Mouse (Mus musculus) lung, postnatal 0 days (tissue): Measurements from ENCODE around the gene Ugt1a10. TPM values are rescaled to one million over a fixed set of nuclear protein-coding genes. Genes with fewer than 3 reads are reported as not detected.

Source experiments
- ATAC-seq: fragments of 200-750 bp; cut with Nextera tagmentation; 2 replicates; pipeline ENCODE4 v1.8.0; 2017; ENCODE audit warnings: moderate library complexity
- DNase-seq: peaks from one replicate; pipeline ENCODE4 v3.0.0-alpha.2; 2016; ENCODE audit warnings: low spot score
- H3K27ac ChIP-seq: fragments of 300-500 bp; sonication (generic); 2 replicates; pipeline ENCODE4 v1.5.1; 2014; ENCODE audit warnings: antibody characterized with exemption, mild to moderate bottlenecking, low read length, mixed read lengths
- H3K27me3 ChIP-seq: fragments of 300-500 bp; sonication (generic); replicated peaks from 2 replicates; pipeline ENCODE4 v1.6.1; 2014; ENCODE audit warnings: low read length, mixed read lengths; ENCODE audit not compliant: insufficient read depth
- H3K36me3 ChIP-seq: fragments of 300-500 bp; sonication (generic); 2 replicates; pipeline ENCODE4 v1.6.1; 2014; ENCODE audit warnings: low read length, mixed read lengths; ENCODE audit not compliant: insufficient read depth
- H3K4me1 ChIP-seq: fragments of 300-500 bp; sonication (generic); 2 replicates; pipeline ENCODE4 v1.6.1; 2014; ENCODE audit warnings: antibody characterized with exemption, low read depth, low read length, mixed read lengths; ENCODE audit not compliant: insufficient read depth
- H3K4me2 ChIP-seq: fragments of 300-500 bp; sonication (generic); replicated peaks from 2 replicates; pipeline ENCODE4 v1.6.1; 2014; ENCODE audit warnings: low read depth, mild to moderate bottlenecking, low read length, moderate library complexity, mixed read lengths
- H3K4me3 ChIP-seq: fragments of 300-500 bp; sonication (generic); 2 replicates; pipeline ENCODE4 v1.5.1; 2014; ENCODE audit warnings: low read depth, low read length
- H3K9ac ChIP-seq: fragments of 300-500 bp; sonication (generic); replicated peaks from 2 replicates; pipeline ENCODE4 v1.6.1; 2014; ENCODE audit warnings: low read depth, mild to moderate bottlenecking
- H3K9me3 ChIP-seq: fragments of 300-500 bp; sonication (generic); 2 replicates; pipeline ENCODE4 v1.6.1; 2016; ENCODE audit warnings: low read length, mixed read lengths
- CTCF ChIP-seq: IDR thresholded peaks from 2 replicates; pipeline ENCODE4 v1.5.1; 2016; ENCODE audit warnings: antibody characterized with exemption, mild to moderate bottlenecking
- EP300 ChIP-seq: IDR thresholded peaks from 2 replicates; pipeline ENCODE4 v1.6.1; 2016; ENCODE audit warnings: antibody characterized with exemption, mild to moderate bottlenecking, control low read depth
- WGBS: fragments of 180-500 bp; shearing (Covaris S2); extraction: QIAGEN DNeasy Blood & Tissue Kit; methylation state at CpG from one replicate; pipeline ENCODE4 v1.1.7; 2014; 5-methylcytosine and 5-hydroxymethylcytosine counted together
- polyA plus RNA-seq: library from polyadenylated mRNA; unstranded; fragments of >200 nt; fragmentation: Nextera tagmentation; extraction: Ambion mirVana; gene quantifications from 2 replicates; pipeline ENCODE4 v1.2.1, GENCODE M21; 2015

The Ugt1a10 gene
- polyA plus RNA-seq, 1 experiment from 2014 or later, result not detected

DNA sequence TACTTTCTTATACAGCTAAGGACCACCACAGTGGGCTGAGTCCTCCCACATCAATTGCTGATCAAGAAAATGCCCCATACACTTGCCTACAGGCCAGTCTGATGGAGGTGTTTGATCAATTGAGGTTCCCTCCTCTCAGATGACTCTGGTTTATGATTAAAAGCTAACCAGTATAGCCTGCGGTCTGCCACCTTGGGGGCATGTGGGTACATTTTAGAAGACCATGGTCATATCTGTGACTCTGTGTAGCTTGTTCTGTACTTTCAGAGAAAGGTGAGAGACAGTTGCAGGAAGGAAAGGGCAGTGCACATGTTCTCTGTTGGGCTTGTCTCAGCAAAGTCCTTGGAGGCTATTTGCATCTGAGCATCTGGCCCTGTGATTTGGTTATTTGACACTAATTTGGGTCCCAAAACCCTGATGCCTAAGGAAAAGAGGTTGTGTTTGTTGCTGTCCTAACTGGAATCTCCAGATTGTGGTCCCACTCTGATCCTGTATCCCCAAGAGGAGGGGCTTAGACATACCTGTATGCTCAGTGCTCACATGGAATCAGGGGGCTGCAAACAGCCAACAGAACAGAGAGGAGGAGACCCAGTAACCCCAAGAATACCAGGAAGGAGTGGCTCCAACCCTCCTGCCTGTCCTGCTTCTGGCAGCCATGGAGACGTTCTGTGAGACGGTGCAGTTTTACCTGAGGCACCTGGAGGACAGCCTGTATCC lies 177.6 kb downstream of the Ugt1a10 start:
- H3K27me3 ChIP-seq, result no peaks in the 10 kb centered on the region
- no peaks in the 10 kb centered on the region for H3K36me3 ChIP-seq
- no peak overlapping the region for H3K4me3 ChIP-seq
- no peak for TF ChIP-seq EP300
- no peak for TF ChIP-seq CTCF
- no peak overlapping the region for H3K9ac ChIP-seq
- no peak overlapping the region for H3K4me2 ChIP-seq
- ATAC-seq (no peak), DNase-seq (no peak)
- H3K4me1 ChIP-seq, result no peaks in the 10 kb centered on the region
- H3K27ac ChIP-seq, result no peak overlapping the region
- peaks cover 75% of the 10 kb centered on the region for H3K9me3 ChIP-seq
- WGBS, result 49% methylated on average over 3 of the region's 3 CpGs

DNA sequence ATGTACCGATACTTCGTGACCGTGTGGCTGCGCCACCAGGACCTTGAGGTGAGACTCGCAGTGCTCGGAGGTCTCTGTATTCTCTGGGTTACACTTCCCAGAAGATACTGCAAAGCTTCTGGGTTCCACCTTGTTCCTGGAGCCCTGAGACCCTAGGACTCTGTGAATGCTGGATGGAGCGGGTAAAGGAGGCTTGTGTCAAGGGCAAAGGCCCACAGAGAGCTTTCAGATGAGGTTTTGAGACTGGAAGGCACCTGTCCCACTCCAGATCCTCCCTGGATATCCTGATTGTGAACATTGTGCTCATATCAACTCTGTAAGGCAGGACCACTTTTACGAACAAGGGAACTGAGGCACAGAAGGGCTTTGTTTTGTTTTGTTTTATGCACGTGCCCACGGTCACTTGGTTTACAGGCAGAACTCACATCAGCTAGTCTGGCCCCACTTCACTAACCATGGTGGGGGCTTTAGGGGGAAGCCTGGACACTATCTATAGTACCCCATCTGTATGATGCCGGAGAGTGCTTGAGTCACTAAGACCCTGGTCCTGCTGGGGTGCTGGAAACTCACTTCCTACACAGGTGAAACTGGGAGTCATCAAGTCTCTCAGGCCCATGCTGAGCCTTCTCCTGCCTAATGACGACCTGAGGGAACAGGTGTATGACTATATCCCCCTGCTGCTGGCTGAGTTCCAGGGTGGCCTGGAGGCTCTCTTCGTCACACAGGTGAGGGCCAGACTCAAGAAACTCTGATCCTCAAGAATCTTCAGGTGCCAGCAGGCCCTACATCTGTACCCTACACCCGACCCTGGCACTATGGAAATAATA lies 178.4 kb downstream of the Ugt1a10 start:
- no peak; the same call in 1 of the 2 replicates for ATAC-seq
- no peaks in the 10 kb centered on the region for H3K36me3 ChIP-seq
- no peak for TF ChIP-seq EP300
- TF ChIP-seq CTCF, result no peak
- no peak overlapping the region for H3K27ac ChIP-seq
- H3K4me2 ChIP-seq, result no peak overlapping the region
- H3K4me3 ChIP-seq, result no peak overlapping the region
- DNase-seq, result no peak
- peaks cover 72% of the 10 kb centered on the region for H3K9me3 ChIP-seq
- no peak overlapping the region for H3K9ac ChIP-seq
- 64% methylated on average over 14 of the region's 14 CpGs for WGBS
- H3K27me3 ChIP-seq, result no peaks in the 10 kb centered on the region
- H3K4me1 ChIP-seq, result no peaks in the 10 kb centered on the region

DNA sequence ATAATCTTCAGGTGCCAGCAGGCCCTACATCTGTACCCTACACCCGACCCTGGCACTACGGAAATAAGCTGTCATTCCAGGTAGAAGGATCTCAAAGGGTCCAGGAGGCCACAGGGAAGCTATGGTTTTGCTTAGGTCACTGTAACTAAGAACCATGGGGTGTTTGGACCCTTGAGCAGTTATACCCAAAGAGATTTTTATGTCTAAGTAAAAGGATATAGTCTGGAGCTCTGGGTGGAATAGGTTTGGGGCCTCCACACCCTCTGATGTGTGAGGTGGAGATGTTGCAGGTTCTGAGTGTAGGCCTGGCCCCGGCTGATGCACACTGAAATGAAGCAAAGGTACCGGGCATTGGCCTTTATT lies 179.0 kb downstream of the Ugt1a10 start:
- Histone ChIP-seq H3K27ac (no peak overlapping the region), H3K36me3 (no peaks in the 10 kb centered on the region), H3K9me3 (peaks cover 72% of the 10 kb centered on the region), H3K4me2 (no peak overlapping the region), H3K27me3 (no peaks in the 10 kb centered on the region), H3K4me3 (no peak overlapping the region), H3K9ac (no peak overlapping the region), H3K4me1 (no peaks in the 10 kb centered on the region)
- TF ChIP-seq CTCF (no peak), EP300 (no peak)
- DNase-seq, result no peak
- no peak for ATAC-seq
- 56% methylated on average over 4 of the region's 4 CpGs for WGBS

DNA sequence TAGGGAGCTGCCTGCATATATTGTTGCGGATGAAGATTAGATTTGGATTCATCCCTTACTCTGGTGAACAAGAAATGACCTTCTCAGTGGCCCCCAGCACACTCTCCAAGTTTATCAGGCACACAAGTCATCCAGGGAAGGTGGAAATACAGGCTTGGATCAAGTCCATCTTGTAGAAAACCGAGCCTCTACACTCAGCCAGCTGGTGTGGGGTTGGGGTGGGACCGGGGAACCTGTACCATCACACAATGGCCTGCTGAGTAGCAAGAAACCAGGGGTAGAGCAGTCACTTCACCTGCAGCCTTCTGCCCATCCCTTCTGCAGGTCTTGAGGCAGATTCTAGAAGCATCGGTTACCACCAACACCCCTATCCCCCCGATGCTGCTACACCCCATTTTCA lies 179.5 kb downstream of the Ugt1a10 start:
- Histone ChIP-seq H3K4me2 (no peak overlapping the region), H3K27me3 (no peaks in the 10 kb centered on the region), H3K27ac (no peak overlapping the region), H3K9me3 (peaks cover 72% of the 10 kb centered on the region), H3K36me3 (no peaks in the 10 kb centered on the region), H3K4me3 (no peak overlapping the region), H3K4me1 (no peaks in the 10 kb centered on the region), H3K9ac (no peak overlapping the region)
- DNase-seq, result no peak
- TF ChIP-seq EP300, result no peak
- no peak for TF ChIP-seq CTCF
- no peak for ATAC-seq
- 39% methylated on average over 5 of the region's 5 CpGs for WGBS

DNA sequence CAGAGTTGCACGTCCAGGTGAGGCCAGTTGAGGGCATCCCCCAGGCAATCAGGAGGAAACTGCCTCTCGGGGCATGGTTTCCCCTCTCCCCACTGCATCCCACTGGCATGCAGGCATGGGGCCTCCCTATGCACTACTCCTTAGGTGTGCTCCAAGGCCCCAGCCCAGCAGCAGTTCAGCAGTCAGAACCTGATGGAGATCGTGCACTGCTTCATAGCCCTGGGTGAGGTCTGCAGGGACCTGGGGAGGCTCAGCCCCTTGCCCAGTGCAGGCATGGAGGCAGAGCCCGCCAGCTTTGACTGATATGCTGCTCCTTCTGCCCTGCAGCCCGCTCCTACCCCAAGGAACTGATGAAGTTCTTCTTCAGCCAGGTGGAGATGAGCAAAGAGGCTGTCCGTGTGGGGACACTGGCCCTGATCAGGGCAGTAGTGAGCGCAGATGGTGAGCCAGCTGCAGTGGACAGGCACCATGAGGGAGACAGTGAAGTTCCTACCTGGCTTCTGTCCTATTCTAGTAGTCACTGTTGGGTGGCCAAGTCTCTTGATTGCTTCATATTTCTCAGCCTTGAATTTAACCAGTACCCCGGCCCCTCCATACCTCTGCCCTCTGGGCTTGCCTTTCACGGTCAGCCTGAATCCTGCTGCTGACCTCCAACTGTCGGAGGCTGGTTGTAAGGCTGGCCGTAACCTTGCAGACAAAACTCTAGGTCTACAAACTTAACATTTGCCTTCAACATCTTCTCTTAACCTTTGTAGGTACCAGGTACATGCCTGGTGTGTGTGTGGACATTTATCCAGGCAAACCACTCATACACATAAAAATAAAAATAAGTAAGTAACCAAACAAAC lies 180.1 kb downstream of the Ugt1a10 start:
- H3K27ac ChIP-seq, result no peak overlapping the region
- no peaks in the 10 kb centered on the region for H3K4me1 ChIP-seq
- H3K4me3 ChIP-seq, result no peak overlapping the region
- peaks cover 66% of the 10 kb centered on the region for H3K9me3 ChIP-seq
- TF ChIP-seq CTCF (no peak), EP300 (no peak)
- DNase-seq, result no peak
- ATAC-seq, result no peak; the same call in 1 of the 2 replicates
- H3K27me3 ChIP-seq, result no peaks in the 10 kb centered on the region
- WGBS, result 57% methylated on average over 11 of the region's 11 CpGs
- H3K36me3 ChIP-seq, result no peaks in the 10 kb centered on the region
- H3K9ac ChIP-seq, result no peak overlapping the region
- H3K4me2 ChIP-seq, result no peak overlapping the region

DNA sequence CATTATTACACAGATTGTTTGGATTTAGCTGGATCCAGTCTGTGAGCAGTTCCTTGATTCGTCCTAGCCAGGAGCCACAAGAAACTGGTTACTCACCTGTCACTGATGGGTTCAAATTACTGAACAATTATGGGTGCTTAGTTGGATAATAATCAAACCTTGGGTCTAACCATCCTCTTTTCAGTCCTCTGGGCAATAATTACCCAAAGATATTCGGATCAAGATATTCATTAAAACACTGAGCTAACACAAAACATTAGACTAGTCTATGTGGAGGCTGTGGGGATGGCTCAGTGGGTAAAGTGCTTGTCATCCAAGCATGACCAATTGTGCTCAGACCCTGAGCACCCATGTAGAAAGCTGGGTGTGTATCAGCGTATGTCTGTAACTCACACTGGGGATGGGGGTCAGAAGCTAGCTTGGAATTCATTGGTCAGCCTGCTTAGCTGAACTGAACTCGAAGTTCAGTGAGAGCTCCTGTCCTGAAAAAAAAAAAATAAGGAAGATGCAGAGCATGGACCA lies 180.8 kb downstream of the Ugt1a10 start:
- no peak for DNase-seq
- Histone ChIP-seq H3K27ac (no peak overlapping the region), H3K4me3 (no peak overlapping the region), H3K27me3 (no peaks in the 10 kb centered on the region), H3K9ac (no peak overlapping the region), H3K4me2 (no peak overlapping the region), H3K4me1 (no peaks in the 10 kb centered on the region), H3K9me3 (peaks cover 66% of the 10 kb centered on the region), H3K36me3 (no peaks in the 10 kb centered on the region)
- TF ChIP-seq CTCF, result no peak
- TF ChIP-seq EP300, result no peak
- WGBS, result 51% methylated on average over 4 of the region's 4 CpGs
- no peak for ATAC-seq
